Comparison of ENCODE assay signal across 8 mouse cellular contexts in the genomic region with DNA sequence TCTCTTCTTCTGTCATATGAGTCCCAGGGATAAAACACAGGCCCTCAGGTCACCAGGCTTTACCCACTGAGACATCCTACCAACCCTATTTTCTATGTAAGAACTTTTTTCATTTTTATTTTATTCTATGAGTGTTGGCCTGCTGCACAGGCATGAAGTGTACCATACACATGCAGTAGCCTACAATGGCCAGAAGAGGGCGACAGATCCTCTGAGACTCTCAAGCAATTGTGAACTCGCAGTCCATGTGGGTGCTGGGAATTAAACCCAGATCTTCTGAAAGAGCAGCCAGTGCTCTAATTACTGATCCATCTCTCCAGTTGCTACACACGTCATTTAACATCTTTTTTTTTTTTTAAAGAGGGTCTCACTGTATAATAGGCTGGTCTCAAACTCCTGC. TPM values are rescaled to one million over a fixed set of nuclear protein-coding genes. Genes with fewer than 3 reads are reported as not detected.
DNase-seq lines count a peak whose midpoint lies in the region; TF ChIP-seq lines count a peak whose summit lies in the region.

No protein-coding gene starts in this region.

- H3K27ac ChIP-seq in bone marrow, adult 2 months (ENCODE audit: control insufficient read depth, insufficient read depth, low read depth, low read length, poor library complexity): no peak overlapping the region

- no peak for TF ChIP-seq POLR2A in lung, adult 2 months (IDR thresholded peaks at IDR 0.05; ENCODE audit: borderline replicate concordance, extremely low read depth, low read depth, low read length)
- no peak for TF ChIP-seq POLR2A in bone marrow, adult 2 months (IDR thresholded peaks at IDR 0.05; ENCODE audit: borderline replicate concordance, control insufficient read depth, low read depth, low read length)

- peaks cover 14% of the 10 kb centered on the region for H3K4me1 ChIP-seq in lung, adult 2 months (ENCODE audit: control insufficient read depth, insufficient read depth, low read length)
- no peaks in the 10 kb centered on the region; the same call in 1 of the 2 replicates for H3K4me1 ChIP-seq in bone marrow, adult 2 months (ENCODE audit: control insufficient read depth, insufficient read depth, low read length)

- 67% methylated on average over 3 of the region's 3 CpGs for WGBS in lung, adult 2 months
- 69% methylated on average over 3 of the region's 3 CpGs for WGBS in bone marrow, adult 2 months

- peak; percentile 56 for TF ChIP-seq CTCF in lung, adult 2 months (IDR thresholded peaks at IDR 0.05; ENCODE audit: insufficient read depth, low read length)
- peak; percentile 62 for TF ChIP-seq CTCF in bone marrow, adult 2 months (IDR thresholded peaks at IDR 0.05; ENCODE audit: control insufficient read depth, insufficient read depth, low read length)

- H3K4me3 ChIP-seq in lung, adult 2 months (replicated peaks; ENCODE audit: extremely low read depth, low read depth, low read length): no peak overlapping the region
- no peak overlapping the region for H3K4me3 ChIP-seq in bone marrow, adult 2 months (replicated peaks; ENCODE audit: control insufficient read depth, low read depth, low read length)

- DNase-seq in cerebellum, adult 9-10 months: peak; percentile 36
- DNase-seq in cerebellum, adult 9-11 months: no peak
- DNase-seq in lung, adult 2 months: no peak
- no peak for DNase-seq in lung, postnatal 25 days (ENCODE audit: low spot score)
- peak; percentile 69 for DNase-seq in splenic B cell, adult 2 months (ENCODE audit: low read depth, low spot score)
- DNase-seq in adrenal gland, adult 18-20 months (ENCODE audit: low spot score in 2 of 2): no peak
- DNase-seq in urinary bladder, postnatal 25 days (ENCODE audit: low spot score): no peak

- no peaks in the 10 kb centered on the region for H3K36me3 ChIP-seq in splenic B cell, adult 2 months (ENCODE audit: control insufficient read depth, insufficient read depth, low read length, poor library complexity, severe bottlenecking)

- no peaks in the 10 kb centered on the region for H3K27me3 ChIP-seq in splenic B cell, adult 2 months (ENCODE audit: control insufficient read depth, insufficient read depth, low read length, poor library complexity, severe bottlenecking)

RNA-seq across cellular contexts. Expression of a gene that starts 1.6 kb away (rescaled TPM):
- 60.6 and 69.2 TPM in 2 replicates for polyA plus RNA-seq in lung, adult 2 months (2012; rRNA removed)
- 8.5 and 10.5 TPM in 2 replicates for polyA plus RNA-seq in bone marrow, adult 2 months (2011; ENCODE audit: insufficient read depth, insufficient read length, low replicate concordance, missing spikeins)
- total RNA-seq in adrenal gland, adult 18-20 months (2021): 10 to 100 TPM; 22.7 to 23.7 TPM

RNA-seq across cellular contexts. Expression of a gene that starts 10.2 kb away (rescaled TPM):
- polyA plus RNA-seq in lung, adult 2 months (2012; rRNA removed): 8.2 and 10.7 TPM in 2 replicates
- polyA plus RNA-seq in bone marrow, adult 2 months (2011; ENCODE audit: insufficient read depth, insufficient read length, low replicate concordance, missing spikeins): 15.4 and 20.3 TPM in 2 replicates
- total RNA-seq in adrenal gland, adult 18-20 months (2021): 1 to 10 TPM; 1.5 to 1.7 TPM

RNA-seq across cellular contexts. Expression of a gene that starts 26.6 kb away (rescaled TPM):
- 17.6 and 19.8 TPM in 2 replicates for polyA plus RNA-seq in lung, adult 2 months (2012; rRNA removed)
- 5.0 and 5.9 TPM in 2 replicates for polyA plus RNA-seq in bone marrow, adult 2 months (2011; ENCODE audit: insufficient read depth, insufficient read length, low replicate concordance, missing spikeins)
- 10 to 100 TPM; 10.8 to 12.5 TPM for total RNA-seq in adrenal gland, adult 18-20 months (2021)

RNA-seq across cellular contexts. Expression of a gene that starts 26.7 kb away (rescaled TPM):
- polyA plus RNA-seq in lung, adult 2 months (2012; rRNA removed): 27.0 and 28.2 TPM in 2 replicates
- 26.7 and 39.7 TPM in 2 replicates for polyA plus RNA-seq in bone marrow, adult 2 months (2011; ENCODE audit: insufficient read depth, insufficient read length, low replicate concordance, missing spikeins)
- total RNA-seq in adrenal gland, adult 18-20 months (2021): 10 to 100 TPM; 50.3 to 59.9 TPM

RNA-seq across cellular contexts. Expression of a gene that starts 38.2 kb away (rescaled TPM):
- 8.9 TPM in 2 replicates for polyA plus RNA-seq in lung, adult 2 months (2012; rRNA removed)
- polyA plus RNA-seq in bone marrow, adult 2 months (2011; ENCODE audit: insufficient read depth, insufficient read length, low replicate concordance, missing spikeins): 9.0 and 10.3 TPM in 2 replicates
- 10 to 100 TPM; 23.5 to 30.9 TPM for total RNA-seq in adrenal gland, adult 18-20 months (2021)

Comparison
In these comparisons a context has a peak if more than half of its experiments do, and no peak if none do; other contexts are left out.
1. DNase-seq: peak in cerebellum, adult 9-10 months (single experiment) and splenic B cell, adult 2 months (single experiment); none in cerebellum, adult 9-11 months (single experiment), lung, adult 2 months (single experiment), lung, postnatal 25 days (single experiment), adrenal gland, adult 18-20 months (0 of 2) and urinary bladder, postnatal 25 days (single experiment).